Mouse (Mus musculus) bone marrow macrophage, adult 2 months (primary cell): ENCODE measurements around the gene Rapgef2.

Experiments used
- CTCF ChIP-seq: IDR thresholded peaks from 2 replicates; pipeline ENCODE4 v1.5.1; 2012; ENCODE audit warnings: low read depth, mild to moderate bottlenecking, low read length, moderate library complexity
- POLR2A ChIP-seq: IDR thresholded peaks from 2 replicates; pipeline ENCODE4 v1.6.1; 2012; ENCODE audit warnings: mild to moderate bottlenecking, low read depth, low read length, borderline replicate concordance

- no peak for TF ChIP-seq POLR2A
- TF ChIP-seq CTCF: no peak
These were observed 58.8 kb downstream of the Rapgef2 start for GRCm38 (mm10) chr3:79227356-79228088.
